Mouse (Mus musculus): Measurements from ENCODE around the gene Sec23ip.

DNA sequence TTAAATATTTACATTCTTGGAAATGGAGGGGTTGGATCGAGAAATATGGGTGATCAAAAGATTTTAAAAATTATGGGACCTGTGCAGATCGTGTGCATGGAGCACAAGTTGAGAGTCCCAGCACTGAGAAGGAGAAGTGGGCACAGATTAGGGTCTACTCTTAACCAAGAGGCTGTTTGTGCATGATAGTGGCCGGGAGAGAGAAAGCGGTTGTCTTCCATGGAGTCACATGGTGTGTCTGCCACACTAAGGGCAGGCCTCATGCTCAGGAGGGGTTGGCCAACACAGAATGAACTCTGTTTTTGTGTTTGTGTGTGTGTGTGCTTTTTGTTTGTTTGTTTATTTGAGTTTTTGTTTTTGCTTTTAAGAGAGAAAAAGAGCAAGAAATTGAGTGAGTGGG lies 7.3 kb downstream of the Sec23ip start:
- no peak for TF ChIP-seq POLR2A (IDR thresholded peaks at IDR 0.05; ENCODE audit: control insufficient read depth, extremely low read depth, insufficient read depth, low read length, poor library complexity)
- no peak for TF ChIP-seq CTCF (IDR thresholded peaks at IDR 0.05; ENCODE audit: borderline replicate concordance, control insufficient read depth, extremely low read depth, insufficient read depth, low read length, poor library complexity)

All from thymus, adult 2 months (tissue).